Mouse (Mus musculus): ENCODE measurements around the gene Spop.
"Not testable (repeated sequence)": the region's sequence is repeated elsewhere in the genome, so short reads cannot be mapped to it uniquely, and the experiment has no call there.

Spop gene

DNA sequence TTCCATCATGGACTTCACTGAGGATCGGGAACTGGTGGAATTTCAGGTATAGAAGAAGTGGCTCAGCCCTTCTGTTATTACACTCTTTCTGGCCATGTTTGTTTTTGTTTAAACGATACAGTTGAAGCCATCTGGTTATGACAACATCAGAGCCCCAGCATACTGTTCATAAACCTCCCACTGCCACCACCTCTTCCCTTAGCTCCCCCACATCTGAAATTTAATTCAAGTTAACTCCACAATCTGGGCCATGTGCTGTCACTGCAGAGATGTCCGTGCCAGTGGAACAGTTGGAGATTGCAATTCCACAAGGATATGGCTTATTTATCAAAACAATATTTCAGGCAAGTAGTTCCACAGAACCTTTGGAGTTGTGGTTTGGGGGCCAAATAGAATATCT, 80.5 kb downstream of the Spop start:
- DNase-seq (ENCODE audit: low read depth, low spot score) = no peak

DNA sequence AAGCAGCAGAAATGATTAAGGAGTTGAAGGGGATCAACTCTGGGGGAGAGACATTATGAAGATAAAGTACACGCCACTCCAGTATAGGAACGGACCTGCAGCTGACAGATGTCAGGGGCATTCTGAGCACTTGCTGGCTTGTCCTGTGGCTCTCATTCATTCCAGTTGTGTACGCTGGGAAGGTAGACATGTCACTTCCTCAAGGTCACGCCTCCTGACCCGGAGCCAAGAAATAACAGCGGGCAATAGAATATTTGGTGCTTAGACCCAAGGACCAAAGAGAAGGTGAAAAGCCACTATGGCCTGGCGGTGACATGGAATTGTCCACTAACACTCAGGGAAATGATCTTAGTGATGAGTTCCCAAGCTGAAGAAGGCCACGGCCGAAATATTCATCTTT, 82.0 kb downstream of the Spop start:
- DNase-seq (ENCODE audit: low read depth, low spot score) = no peak

DNA sequence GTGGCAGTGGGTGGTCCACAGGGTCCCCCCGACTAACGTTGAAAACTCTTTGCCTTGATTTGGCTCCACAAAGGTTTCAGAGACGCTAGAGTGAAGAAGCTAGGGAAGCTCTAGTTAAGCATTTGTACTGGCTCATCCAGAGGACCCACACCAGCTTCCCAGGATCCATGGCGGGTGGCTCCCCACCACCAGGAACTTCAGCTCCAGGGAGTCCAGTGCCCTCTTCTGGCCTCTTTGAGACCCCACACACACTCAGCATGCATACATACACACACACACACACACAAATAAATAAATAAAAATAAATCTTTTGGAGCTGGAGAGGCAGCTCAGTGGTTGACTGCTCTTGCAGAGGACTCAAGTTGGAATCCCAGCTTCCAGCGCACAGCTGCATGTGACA, 84.0 kb downstream of the Spop start:
- DNase-seq (ENCODE audit: low read depth, low spot score) = no peak

DNA sequence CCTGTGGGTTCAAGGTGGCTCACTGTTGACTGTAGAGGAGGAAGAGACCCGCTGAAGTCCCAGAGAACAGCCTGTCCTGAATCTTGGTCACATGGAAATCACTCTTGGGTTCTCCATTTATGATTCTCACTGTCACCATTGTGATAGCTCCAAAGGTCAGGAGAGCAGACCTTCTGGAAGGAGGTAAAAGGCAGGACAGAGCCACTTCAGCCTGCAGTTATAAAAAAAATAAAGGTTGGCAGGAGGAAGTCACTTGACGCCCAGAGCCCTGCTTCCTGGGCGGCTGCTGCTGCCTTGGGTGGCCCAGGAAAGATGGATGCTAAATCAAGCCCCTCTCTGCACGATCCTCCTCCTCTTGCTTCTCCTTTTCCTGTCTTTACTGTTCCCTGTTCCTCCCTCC, 86.5 kb downstream of the Spop start:
- no peak for DNase-seq (ENCODE audit: low read depth, low spot score)

DNA sequence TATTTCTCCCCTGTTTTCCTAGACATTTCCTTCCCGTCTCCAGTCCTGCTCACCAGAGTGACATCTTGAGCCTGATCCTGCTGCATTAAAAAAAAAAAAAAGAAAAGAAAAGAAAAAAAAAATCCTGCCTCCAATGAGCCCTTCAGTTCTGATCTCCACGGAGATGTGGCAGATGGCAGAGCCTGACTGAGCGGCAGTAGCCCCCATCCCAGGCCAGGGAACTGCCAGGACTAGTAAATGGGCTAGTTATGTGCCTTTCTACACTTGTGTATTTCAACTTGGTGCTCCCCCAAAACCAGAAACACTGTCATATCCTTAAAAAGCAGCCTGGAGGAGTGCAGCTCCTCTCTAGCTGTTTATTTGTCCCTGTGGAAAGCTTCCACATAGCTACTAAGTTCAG, 87.0 kb downstream of the Spop start:
- no peak for DNase-seq (ENCODE audit: low read depth, low spot score)

DNA sequence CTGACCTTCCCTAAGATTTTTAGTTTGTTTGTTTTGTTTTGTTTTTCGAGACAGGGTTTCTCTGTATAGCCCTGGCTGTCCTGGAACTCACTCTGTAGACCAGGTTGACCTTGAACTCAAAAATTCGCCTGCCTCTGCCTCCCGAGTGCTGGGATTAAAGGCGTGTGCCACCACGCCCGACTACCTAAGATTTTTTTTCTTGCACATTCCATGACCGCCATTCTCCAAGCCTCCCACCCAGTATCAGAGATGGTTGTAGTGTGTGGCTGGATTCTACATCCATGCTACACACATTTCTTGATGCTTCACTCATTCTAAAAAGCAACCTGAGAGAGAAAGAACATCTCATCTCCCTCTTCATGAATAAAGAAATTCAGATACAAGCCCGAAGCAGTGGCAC, 87.9 kb downstream of the Spop start:
- not testable (repeated sequence) for DNase-seq (ENCODE audit: low read depth, low spot score)

DNA sequence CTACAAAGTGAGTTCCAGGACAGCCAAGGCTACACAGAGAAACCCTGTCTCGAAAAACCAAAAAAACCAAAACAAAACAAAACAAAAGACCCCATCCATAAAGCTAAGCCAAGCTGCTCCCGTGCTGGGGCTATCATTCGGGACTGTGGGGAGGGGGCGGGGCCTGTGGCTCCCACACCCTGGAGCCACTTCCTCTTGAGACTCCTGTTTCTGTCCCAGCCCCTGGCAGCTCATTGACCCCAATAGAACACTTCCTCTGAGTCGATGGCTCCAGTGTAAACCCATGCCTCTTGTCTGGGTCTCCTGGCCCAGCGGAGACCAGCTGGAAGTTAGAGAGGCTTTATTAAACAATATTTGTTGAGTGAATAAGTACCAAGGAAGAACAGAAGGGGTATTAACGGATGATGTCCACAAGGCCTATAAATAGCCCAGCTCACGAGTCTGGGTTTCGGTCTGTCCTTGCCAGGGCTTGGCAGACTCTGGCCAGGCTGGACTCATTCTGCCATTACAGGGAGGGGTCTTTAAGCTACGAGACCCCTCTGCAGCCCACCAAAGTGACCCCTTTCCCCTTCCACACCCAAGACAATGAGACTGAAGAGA, 89.8 kb downstream of the Spop start:
- DNase-seq (ENCODE audit: low read depth, low spot score) = no peak

DNA sequence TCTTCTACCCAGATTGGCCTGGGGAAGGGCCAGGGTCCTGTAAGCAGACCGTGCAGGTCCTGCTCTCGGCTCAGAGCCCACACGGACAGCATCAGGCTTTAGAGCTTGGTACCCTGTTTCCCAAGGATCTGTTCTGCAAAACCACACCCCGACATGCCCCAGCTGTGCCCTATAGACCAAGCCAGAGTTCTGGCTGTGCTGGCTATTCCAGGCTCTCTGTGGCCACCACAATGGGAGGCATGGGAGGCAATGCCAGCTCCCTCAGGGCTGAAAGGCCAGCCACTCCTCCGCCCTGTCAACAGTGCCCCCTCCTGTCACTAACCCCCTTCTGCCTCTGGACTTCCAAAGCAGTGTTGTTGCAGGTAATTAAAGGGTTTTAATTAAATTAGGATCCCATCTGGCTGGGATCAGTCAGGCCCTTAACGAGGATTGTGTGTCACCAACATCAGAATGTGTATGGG, 90.4 kb downstream of the Spop start:
- no peak for DNase-seq (ENCODE audit: low read depth, low spot score)

DNA sequence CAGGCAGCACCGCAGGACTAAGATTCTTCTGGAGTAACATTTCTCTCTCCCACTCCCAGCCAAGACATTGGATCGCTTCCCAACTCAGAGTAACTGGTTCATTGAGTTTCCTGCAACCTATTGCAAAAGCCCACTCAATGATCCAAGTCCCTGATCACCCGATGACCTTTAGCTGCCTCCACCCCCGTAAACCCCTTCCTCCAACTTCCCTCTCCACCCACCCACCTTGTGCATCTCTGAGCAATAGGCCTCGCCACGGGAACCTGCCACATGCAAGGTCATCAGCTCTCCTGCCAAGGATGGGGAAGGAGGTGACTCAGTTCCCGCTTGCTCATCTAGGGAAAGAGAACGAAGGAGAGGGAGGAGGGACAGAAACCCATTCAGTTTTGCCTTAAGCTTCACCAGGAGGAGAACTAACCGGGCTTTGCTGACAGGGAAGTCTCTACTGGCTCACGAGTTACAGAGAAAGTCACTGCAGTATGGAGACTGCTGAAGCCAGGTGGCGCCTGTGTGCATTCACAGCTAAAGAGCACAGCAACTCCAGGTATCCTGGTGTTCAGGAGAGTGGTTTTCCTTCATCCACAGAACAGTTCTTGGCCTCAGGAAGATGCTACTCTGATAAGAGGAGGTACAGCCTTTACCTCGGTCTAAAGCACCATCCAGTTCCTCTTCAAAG, 93.3 kb downstream of the Spop start:
- DNase-seq (ENCODE audit: low read depth, low spot score) = no peak

DNA sequence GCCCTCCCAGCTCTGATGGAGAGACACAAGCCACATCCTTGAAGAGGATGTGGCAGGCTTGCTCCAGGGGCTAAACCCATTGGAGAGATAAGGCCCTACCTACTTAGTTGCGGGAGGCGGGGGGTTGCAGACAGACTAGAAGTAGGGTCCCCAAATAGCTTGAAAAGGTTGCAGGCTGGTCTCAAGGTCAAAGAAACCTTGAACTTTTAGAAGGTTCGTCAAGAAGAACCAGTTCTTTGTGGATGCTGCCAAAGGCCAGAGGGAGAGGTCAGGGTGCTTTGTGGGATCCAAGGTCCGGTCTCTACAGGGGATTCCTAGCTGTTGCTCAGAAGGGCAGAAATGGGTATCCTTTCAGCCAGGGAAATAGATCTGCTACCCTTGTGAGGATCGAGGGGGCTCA, 93.9 kb downstream of the Spop start:
- DNase-seq (ENCODE audit: low read depth, low spot score) = no peak

DNA sequence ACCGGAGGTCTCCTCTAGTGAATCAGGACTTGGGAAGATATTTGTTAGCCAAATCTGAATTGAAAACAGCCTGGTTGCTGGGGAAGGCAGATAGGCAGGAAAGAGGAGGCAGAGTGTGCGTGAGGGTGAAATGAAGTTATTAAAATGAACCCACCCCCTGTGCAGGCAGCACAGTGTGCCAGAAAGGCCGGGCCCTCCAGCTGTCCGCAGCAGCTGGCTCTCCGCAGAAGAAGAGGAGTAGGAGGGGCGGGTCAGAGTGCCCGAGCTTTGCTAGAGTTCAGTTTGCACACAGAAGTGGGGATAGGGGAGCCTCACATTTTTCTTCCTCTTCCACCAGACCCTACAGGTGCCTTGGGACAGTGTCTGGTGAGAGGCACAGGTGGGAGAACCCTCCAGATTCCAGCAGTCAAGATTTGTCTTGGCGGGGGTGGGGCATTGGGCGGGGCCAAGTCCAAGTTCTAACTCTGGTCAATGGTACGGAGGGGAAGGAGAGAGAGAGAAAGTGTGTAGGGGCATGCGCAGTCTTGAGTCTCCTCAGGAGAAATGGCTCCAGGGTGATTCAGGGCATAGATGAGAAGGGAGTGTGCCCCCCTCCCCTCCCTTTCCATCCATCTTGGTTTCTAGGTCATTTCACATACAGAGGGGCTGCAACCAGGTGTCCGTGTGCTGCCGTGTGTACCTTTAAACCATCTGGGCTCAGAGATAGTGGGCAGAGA, 94.5 kb downstream of the Spop start:
- no peak for DNase-seq (ENCODE audit: low read depth, low spot score)

DNA sequence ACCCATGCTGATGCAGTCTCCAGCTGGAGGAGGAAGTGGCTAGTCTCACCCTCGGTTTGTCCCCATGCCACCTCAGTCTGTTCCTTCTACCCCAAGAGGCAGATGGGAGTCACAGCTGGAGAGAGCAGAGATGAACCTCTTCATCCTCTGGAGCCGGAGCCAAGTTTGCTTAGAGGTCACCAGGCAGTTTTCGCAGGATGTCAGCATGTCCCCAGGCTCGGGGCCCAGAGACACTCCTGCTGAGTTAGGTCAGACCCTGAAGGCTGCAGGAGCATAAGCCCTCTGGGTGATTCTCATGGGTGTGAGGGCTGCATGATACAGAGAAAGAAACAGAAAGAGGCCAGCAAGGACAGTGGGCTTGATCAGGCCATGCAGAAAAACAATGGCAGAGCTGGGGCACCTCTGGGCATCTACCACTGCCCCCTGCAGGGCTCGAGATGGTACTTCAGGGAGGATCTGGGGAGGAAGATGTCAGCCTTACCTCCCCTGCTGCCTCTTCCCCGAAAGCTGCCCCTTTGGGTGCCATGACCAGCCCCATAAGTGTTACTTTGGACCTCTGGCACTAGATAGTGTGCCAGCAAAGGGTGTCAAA, 95.3 kb downstream of the Spop start:
- no peak for DNase-seq (ENCODE audit: low read depth, low spot score)

DNA sequence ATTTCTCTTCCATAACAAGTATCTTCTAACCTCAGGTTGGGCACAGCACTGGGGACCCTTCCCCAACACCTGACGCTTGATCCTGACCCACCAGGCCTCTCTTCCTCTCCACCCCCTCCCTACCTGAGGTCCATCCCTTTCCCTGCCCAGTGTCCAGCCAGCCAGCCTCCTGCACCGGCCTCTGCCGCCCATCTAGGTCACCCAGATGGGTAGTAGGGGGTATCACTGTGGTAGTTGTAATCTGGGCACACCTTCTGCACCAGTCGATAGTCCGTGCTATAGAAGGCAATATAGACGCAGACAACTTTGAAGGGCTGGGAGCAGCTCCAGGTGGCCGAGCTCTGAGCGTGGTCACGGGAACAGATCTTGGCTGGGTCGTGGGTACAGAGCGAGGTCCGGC, 96.8 kb downstream of the Spop start:
- no peak for DNase-seq (ENCODE audit: low read depth, low spot score)

DNA sequence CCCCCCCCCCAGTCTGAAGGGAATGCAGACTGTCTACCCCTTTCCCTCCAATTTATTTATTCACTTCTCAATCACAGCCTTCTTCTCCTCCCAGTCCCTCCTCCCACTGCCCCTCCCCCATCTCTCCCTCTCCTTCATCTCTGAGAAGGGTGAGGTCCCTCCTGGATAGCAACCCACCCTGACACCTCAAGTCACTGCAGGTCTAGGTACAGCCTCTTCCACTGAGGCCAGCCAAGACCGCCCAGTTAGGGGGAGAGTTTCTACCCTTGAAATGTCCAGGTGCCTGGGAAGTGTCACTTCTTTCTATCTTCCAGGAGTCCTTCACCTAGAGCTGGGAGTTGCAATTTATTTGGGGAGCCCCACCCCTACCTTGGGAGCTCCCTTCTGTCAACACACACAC, 98.0 kb downstream of the Spop start:
- no peak for DNase-seq (ENCODE audit: low read depth, low spot score)

DNA sequence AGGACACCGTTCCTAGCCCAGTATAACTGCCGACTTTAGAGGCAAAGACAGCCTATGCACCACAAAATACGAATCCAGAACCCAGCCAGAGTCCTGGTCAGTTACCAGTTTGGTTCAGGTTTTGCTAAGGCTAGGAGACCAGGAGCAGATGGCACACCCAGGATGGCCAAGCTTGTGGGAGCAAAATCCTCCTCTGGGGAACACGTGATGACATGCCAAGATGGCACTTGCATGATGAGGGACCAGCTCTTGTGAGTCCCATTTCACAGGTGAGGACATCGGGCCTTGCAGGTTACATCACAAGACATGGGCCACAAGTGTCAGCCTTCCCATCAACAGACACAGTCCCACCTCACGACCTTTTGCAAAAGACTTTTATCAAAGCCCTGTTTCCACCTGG, 98.5 kb downstream of the Spop start:
- DNase-seq (ENCODE audit: low read depth, low spot score) = no peak

DNA sequence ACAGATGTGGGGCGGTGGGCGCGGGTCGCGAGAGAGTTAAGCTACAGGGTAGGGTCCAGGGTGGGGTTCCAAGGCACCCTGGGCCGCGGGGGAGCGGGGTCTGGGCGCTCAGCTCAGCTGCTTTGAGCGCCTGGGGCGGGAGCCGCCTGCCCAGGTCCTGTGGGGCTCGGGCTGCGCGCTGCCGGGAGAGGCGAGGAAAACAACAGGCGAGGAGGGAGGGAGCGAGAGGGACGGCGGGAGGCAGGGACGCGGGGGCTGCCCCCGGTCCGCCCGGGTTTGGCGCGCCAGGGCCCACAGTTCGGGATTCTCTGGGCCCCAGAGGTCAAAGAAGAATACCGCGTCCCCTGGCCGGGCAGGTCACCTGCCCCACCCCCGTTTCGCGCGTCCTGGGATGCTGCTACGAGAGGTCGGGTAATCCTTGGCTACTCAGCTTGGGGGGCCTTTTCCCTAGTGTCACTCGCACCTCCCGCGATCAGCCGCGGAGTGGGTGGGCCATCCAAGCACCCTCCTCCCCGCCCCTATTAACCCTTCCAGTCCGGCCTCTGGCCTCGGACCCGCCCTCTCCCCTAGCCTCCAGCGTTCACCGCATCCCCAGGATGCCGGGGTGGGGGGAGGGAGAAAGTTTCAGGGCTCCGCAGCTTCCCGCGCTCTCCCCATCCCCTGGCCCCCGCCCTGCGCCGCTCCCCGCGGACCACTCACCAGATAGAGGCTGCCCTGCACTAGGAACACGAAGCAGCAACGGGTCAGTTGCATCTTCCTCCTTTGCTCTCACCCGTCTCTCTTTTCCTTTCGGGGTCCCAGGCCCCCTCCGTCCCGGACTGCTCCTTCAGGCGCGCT, 99.8 kb downstream of the Spop start:
- no peak for DNase-seq (ENCODE audit: low read depth, low spot score)

DNA sequence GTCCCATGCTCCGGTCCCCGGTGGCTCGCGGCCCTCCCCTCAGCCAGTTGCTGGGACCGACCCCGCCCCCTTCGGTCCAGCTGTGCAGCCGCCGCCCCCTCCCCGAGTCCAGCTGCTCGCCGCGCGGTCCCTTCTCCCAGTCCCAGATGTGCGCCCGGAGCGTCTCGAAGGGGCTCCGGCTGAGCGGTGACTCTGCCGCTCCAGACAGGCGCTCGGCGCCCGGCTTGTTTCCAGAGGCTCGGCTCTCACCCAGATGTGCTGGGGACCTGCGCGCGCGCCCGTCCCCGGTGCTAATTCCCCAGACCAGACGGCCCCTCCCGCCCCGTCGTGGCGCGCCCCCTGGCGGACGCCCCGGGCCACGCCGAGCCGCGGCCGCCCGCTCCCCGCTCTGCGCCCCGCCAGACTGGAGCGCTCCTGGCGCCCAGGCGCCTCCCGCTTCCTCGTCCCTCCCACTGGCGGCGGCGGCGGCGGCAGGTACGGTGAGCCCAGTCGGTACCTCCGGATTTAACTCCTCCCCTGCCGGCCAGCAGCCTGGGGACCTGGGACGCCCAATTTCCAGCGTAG, 100.5 kb downstream of the Spop start, which contains the start of gene Nxph3:
Gene Nxph3, minus strand, starts transcription at position 273 of the 564 bp plus-strand sequence.
- no peak for DNase-seq (ENCODE audit: low read depth, low spot score)

DNA sequence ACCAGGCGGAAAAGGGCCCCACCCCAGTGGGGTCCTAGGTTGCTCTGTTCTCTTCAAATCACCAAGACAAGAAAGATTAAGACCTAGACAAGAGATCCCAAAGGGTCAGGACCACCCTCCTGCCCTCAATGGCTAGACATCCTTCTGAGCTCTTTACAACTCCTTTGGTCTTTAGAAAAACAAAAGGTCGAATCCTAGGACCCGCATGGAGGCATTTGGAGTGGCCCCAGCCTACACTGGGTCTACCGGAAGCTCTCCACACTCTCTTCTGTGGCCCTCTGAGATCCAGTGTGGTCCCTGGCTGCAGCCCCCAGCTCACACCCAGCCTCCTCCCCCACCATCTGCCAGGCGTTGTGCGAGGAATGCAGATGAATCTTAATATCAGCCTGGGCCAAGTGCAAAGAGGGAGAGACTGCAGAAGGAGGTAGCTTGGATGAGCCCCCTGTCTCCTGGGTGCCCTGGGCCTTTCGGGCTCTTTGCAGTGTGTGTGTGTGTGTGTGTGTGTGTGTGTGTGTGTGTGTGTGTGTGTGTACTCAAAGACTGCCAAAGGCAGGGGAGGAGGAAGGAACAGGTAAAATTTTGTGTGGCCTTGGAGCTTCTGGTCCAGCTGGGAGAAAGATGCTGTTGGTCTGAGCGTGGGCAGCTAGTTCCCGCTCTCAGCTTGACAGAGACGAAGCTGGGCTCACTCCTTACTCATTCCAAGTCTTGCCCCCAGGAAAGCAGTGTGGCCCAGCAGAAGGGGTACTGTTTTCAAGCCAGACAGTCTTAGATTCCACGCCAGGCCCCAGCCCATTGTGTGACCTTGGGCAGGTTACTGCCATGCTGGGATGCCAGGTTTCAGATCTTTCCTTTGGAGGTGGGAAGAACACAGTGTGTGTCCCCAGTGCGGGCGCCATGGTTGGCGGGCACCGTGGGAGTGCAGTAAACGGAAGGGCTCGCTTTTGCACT, 101.8 kb downstream of the Spop start:
- DNase-seq (ENCODE audit: low read depth, low spot score) = no peak

DNA sequence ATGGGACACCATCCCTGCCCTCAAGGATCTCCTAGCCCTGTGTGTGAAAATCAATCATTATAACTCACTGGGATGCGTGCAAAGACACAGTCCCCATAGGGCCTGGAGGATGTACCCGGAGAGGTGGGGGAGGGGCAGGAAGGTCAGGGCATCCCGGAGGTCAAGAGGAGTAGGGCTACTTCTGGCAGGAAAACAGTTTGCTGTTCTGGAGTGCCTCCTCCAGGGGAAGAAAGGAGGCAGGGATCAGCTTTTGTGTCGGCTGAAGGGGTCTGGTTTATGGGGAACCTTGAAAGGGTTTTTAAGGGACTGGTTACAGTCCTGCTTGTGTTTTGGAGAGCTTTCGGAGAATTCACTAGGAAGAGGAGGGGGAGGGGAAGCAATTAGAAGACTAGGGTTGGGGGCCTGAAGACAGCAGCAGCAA, 102.6 kb downstream of the Spop start:
- no peak for DNase-seq (ENCODE audit: low read depth, low spot score)

DNA sequence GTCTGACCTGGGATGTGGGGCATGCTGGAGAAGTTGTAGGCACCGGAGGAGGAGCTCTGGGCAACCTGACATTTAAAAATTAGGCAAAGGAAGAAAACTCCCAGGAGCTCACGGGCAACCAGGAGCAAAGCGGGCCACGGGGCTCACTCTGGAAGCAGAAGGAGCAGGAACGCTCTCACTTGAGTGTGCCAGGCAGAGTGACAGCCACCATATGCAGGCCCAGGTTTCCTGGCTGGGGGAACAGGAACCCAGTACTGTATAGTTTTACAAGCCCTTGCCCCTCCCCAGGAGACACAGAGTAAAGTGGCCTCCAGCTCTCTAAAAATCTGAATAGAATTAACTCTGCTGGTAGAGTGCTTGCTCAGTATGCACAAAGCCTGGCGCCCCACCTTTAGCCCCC, 103.3 kb downstream of the Spop start:
- DNase-seq (ENCODE audit: low read depth, low spot score) = no peak
